Mouse (Mus musculus) cerebellum, adult 9-11 months (tissue): ENCODE measurements at regions not wholly inside any gene's neighbourhood (a gene's known extent, or its start where the extent isn't known, plus 50 kb on each side); places are given as distances from the start of the nearest gene placed in this dataset.
A peak's percentile ranks its signal among the peaks of the same experiment; 100 is the strongest.
"Not testable (repeated sequence)": the region's sequence is repeated elsewhere in the genome, so short reads cannot be mapped to it uniquely, and the experiment has no call there.

ENCODE experiments used
- DNase-seq: peaks from one replicate; pipeline ENCODE4 v3.0.0; 2022

DNA sequence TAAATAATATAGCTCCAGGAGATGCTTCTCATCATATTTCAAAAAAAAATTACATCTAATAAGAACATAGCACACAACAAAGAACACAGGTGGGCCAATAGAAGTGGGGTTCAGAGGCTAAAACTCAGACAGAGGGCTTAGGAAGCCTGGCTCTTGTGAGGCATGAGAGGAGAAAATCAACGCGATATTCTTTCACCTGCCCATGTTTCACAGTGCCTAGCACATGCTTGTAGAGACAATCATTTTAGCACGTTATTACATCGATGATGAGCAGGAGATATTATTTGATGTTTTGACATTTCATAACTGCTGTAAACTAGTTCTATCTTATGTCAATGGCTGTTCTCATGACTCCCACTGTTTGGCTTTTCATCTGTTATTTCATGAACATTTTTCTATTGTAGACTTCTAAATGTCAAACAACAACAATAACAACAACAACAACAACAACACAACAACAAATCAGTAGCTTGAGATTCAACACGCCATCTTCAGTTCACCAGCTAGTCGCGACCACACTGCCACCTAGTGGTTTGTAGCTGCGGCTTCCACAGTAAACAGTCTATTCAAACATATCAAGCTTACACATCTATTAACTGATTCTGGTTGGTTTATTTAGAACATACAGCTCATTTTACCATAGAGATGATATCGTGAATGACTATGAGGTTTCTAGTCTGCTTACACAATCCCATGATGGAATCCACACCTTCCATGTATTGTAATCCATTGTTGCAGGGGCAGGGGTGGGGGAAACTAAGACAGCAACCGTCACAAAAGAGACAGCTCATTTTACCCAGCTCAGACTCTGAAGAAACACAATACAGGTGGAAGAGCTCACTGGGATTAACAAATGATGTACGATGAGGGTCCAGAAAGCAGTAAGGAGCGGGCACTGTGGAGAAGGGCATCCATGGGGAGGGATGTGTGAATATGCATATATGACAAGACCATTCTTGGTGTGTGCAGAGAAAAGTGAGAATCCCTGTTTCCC is 60.5 kb upstream of the Tmem200a start:
- peak; percentile 6 for DNase-seq

GRCm38 (mm10) chr10:26152586-26152985 is 73.7 kb upstream of the Tmem200a start:
- DNase-seq: no peak

DNA sequence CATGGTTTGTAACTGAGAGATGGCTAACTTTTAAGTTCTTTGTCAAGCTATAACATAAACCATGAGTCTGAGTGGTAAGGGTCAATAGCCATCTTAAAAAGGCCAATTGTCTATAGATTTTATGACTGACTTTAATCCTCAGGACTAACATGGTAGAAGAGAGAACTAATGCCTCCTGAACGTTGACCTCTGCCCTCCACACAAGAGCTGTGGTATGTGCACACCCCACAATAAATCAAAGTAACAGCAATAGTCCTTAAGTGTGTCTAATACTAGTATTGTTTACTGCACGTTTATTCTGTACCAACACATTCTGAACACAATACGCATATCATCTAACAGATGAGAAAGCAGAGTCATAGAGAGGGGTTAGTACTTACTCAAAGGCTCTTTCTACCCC is 70.7 kb upstream of the Samd3 start:
- no peak for DNase-seq

DNA sequence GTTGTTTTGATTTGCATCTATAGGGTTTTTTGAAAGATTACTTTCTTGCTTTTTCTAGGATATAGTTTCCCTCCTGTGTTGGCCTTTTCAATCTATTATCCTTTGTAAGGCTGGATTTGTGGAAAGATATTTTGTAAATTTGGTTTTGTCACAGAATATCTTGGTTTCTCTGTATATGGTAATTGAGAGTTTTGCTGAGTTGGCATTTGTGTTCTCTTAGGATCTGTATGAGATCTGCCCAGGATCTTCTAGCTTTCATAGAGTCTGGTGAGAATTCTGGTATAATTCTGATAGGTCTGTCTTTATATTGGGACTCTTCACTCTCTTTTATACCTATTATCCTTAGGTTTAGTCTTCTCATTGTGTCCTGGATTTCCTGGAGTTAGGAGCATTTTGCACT is 68.4 kb upstream of the Samd3 start:
- DNase-seq: not testable (repeated sequence)

DNA sequence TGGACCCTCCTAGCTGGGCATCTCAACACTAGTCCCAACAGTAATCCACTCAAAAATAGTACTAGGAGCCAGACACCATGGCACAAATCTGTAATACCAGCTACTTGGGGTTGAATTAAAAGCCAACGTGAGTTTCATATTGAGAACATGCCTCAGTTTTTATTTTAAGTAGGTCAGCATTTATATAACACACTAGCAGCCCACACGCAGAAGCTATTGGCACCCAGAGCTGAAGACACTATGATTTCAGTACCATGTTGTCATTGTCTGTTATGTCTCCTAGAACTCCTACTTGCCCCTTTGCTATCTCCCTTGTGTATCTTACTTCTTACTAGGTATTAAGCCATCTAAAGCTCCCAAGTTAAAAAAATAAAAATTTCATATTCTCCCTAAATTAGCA is 65.0 kb upstream of the Samd3 start:
- no peak for DNase-seq

DNA sequence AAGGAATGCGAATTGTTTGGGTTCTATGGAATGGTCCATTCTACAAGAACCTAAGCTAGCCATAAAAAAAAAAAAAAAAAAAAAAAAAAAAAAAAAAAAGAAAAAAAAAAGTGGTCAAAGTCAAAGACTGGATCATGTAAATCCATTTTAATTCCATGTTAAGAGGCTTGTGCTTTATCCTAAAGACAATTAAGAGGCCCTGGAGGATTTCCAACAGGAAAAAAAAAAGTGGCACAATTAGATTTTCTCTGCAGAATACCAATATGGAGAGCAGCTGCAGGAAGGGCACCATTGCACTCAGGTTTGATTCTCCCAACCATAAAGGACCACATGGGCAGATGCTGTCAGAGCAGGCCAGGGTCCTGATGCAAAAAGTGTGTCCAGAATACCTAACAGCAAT is 51.9 kb upstream of the Samd3 start:
- DNase-seq: no peak

DNA sequence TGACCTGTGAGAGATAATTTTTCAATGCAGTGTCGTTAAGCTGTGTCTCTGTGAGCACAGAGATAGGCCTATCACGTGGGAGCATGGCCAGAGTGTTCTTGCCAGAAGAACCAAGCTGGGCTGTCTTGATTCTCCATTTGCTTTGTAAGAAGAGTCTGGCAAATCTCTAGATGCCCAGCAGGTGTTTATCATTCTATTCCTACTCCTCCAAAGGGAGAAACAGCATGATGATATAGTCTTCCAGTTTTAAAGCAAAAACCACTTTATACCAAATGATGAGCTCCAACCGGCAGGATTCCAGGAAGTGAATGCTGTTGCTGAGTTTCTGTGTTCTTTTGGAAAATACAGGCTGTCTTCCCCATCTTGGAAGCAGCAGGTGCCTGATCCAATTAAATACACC is 51.2 kb upstream of the Samd3 start:
- DNase-seq: no peak
